Mouse (Mus musculus) liver (tissue): ENCODE data around the gene Flt4.

Source experiments
- DNase-seq: peaks from one replicate; pipeline ENCODE4 v3.0.0-alpha.2; 2020; ENCODE audit warnings: mixed read lengths

Gene Flt4

DNA sequence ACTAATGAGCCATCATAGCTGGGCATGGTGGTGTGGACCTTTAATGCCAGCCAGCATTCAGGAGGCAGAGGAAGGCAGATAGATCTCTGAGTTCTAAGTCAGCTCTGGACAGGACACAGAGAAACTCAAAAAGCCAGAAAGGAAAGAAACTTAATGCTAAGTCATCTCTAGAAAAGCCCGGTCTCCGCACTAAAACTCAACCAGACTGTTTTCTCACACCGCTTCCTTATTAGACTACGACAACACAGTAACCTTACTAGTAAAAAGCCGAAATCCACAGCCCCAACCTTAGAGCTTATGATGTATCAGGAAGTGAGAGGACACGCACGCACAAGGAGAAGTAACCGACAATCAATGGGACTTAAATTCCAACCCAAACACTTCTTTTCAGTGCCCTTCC lies 93.0 kb downstream of the Flt4 start:
- no peak for DNase-seq
